ENCODE assay signal across 26 mouse cellular contexts in genomic region chr6:110554847-110555246, GRCm38 (mm10).
"Had no signal": no experiment of that assay in that cellular context is flagged by ENCODE, and none has a peak within 500 bp of the region (broad histone marks: within the 10 kb centered on the region; RNA-seq: fewer than 3 reads in every experiment).

No protein-coding gene starts in this region.

- H3K4me1 ChIP-seq: heart, embryonic 13.5 days; heart, embryonic 15.5 days; hindbrain, embryonic 13.5 days; hindbrain, embryonic 15.5 days; kidney, embryonic 15.5 days; limb, embryonic 13.5 days; limb, embryonic 15.5 days; liver, embryonic 12.5 days had no signal

- DNase-seq: gastrocnemius, adult 2 months; gastrocnemius, postnatal 14 days; gastrocnemius, postnatal 36 days; heart, adult 11 months; heart, adult 2 months; heart, postnatal 14 days; heart, postnatal 36 days; kidney, adult 11 months; kidney, adult 2 months; kidney, adult 9 months; kidney, postnatal 14 days; kidney, postnatal 36 days; layer of hippocampus, adult 9-11 months; layer of hippocampus, postnatal 36 days; left cerebral cortex, postnatal 4 days had no signal

- H3K4me3 ChIP-seq: gastrocnemius, adult 2 months; heart, adult 2 months; heart, embryonic 13.5 days; heart, embryonic 15.5 days; hindbrain, embryonic 13.5 days; hindbrain, embryonic 15.5 days; kidney, embryonic 15.5 days; limb, embryonic 13.5 days; limb, embryonic 15.5 days; liver, embryonic 12.5 days had no signal

- H3K9me3 ChIP-seq: heart, embryonic 13.5 days; heart, embryonic 15.5 days; hindbrain, embryonic 13.5 days; hindbrain, embryonic 15.5 days; kidney, embryonic 15.5 days; limb, embryonic 13.5 days; limb, embryonic 15.5 days; liver, embryonic 12.5 days had no signal

- H3K27ac ChIP-seq: gastrocnemius, adult 2 months; heart, adult 2 months; heart, embryonic 13.5 days; heart, embryonic 15.5 days; hindbrain, embryonic 13.5 days; hindbrain, embryonic 15.5 days; hindbrain, postnatal 0 days; kidney, embryonic 15.5 days; kidney, postnatal 0 days; limb, embryonic 13.5 days; limb, embryonic 15.5 days; liver, embryonic 12.5 days; liver, embryonic 14.5 days had no signal

- H3K27me3 ChIP-seq: heart, embryonic 13.5 days; heart, embryonic 15.5 days; hindbrain, embryonic 13.5 days; hindbrain, embryonic 15.5 days; kidney, embryonic 15.5 days; limb, embryonic 13.5 days; limb, embryonic 15.5 days; liver, embryonic 12.5 days had no signal

- H3K36me3 ChIP-seq: heart, embryonic 13.5 days; heart, embryonic 15.5 days; hindbrain, embryonic 13.5 days; hindbrain, embryonic 15.5 days; kidney, embryonic 15.5 days; limb, embryonic 13.5 days; limb, embryonic 15.5 days; liver, embryonic 12.5 days had no signal
